ENCODE assay signal across 18 mouse cellular contexts in genomic region chr1:142006316-142006715, GRCm38 (mm10).
DNase-seq lines count a peak whose midpoint lies in the region; ATAC-seq and TF ChIP-seq lines count a peak whose summit lies in the region.
"Had no signal": no experiment of that assay in that cellular context is flagged by ENCODE, and none has a peak within 500 bp of the region (broad histone marks: within the 10 kb centered on the region; RNA-seq: fewer than 3 reads in every experiment).

No protein-coding gene starts in this region.

- no peak for ATAC-seq in cerebellum, adult (ENCODE audit: insufficient number of reproducible peaks, low FRiP score, low TSS enrichment)
- ATAC-seq: forebrain, embryonic 13.5 days; forebrain, embryonic 16.5 days; Patski had no signal

- DNase-seq in layer of hippocampus, adult 11-12 months (ENCODE audit: low spot score) = peak; percentile 47
- no peak for DNase-seq in layer of hippocampus, postnatal 25 days (ENCODE audit: extremely low spot score in 1 of 2, low spot score in 1 of 2)
- peak; percentile 11 for DNase-seq in brain, embryonic 14.5 days (ENCODE audit: low read depth)
- peak; percentile 44 for DNase-seq in layer of hippocampus, adult 9-11 months
- no peak for DNase-seq in left cerebral cortex, adult 9 months (ENCODE audit: low spot score in 2 of 2)
- DNase-seq: adrenal gland, postnatal 10 days; adrenal gland, postnatal 36 days; B cell, adult 2 months; cerebellum, adult 18-20 months; cerebellum, adult 9-11 months; cerebellum, postnatal 36 days; embryo, embryonic 11 days; gastrocnemius, postnatal 10 days; heart, adult 11 months had no signal

- no peak for TF ChIP-seq CTCF in brain, embryonic 14.5 days (IDR thresholded peaks at IDR 0.05; ENCODE audit: borderline replicate concordance, extremely low read depth, insufficient read depth, insufficient read length)

- no peak for TF ChIP-seq POLR2A in brain, embryonic 14.5 days (IDR thresholded peaks at IDR 0.05; ENCODE audit: borderline replicate concordance, extremely low read depth, insufficient read depth, insufficient read length, poor library complexity, severe bottlenecking)

Comparison
In these comparisons a context has a peak if more than half of its experiments do, and no peak if none do; other contexts are left out.
1. DNase-seq: peak in layer of hippocampus, adult 11-12 months (single experiment), brain, embryonic 14.5 days (single experiment) and layer of hippocampus, adult 9-11 months (single experiment); none in layer of hippocampus, postnatal 25 days (0 of 2) and left cerebral cortex, adult 9 months (0 of 2).